Mouse (Mus musculus): ENCODE measurements around the gene Col7a1. TPM values are rescaled to one million over a fixed set of nuclear protein-coding genes. Genes with fewer than 3 reads are reported as not detected.

Col7a1 gene
- polyA plus RNA-seq, 1 experiment, result 8.4 TPM

DNA sequence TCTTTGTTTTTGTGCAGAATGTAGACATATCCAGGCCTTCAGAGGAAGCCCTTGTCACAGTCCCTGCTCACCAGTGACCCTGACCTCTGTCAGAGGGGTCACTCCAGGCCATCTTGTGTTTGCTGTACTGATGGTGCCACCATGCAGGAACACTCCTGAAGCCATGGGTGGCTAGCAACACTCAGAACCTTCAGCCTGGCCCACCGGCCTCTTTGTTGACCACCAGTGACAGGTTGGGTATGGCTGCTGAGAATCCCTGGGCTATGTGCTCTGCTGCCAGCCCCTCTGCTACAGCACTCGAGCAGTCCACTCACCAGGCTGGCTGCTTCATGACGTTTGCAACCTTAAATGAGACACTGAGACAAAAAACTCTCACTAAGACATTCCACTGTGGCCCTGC is 76.9 kb downstream of the Col7a1 start:
- TF ChIP-seq POLR2AphosphoS2 (IDR thresholded peaks at IDR 0.05; ENCODE audit: insufficient read length, low read depth) (no peak), MYOD1 (IDR thresholded peaks at IDR 0.05; ENCODE audit: control insufficient read depth in 1 of 3, insufficient read length in 2 of 3, low read depth in 2 of 3) (no peak), MYOG (IDR thresholded peaks at IDR 0.05; ENCODE audit: control insufficient read depth in 1 of 3, insufficient read depth in 1 of 3, insufficient read length in 2 of 3, low read depth in 2 of 3) (no peak), USF1 (IDR thresholded peaks at IDR 0.05; ENCODE audit: low read depth) (no peak), MAX (IDR thresholded peaks at IDR 0.05; ENCODE audit: low read depth) (no peak), POLR2A (IDR thresholded peaks at IDR 0.05; ENCODE audit: insufficient read length, low read depth) (no peak), CEBPB (IDR thresholded peaks at IDR 0.05; ENCODE audit: insufficient read depth, poor library complexity, severe bottlenecking) (no peak), E2F4 (IDR thresholded peaks at IDR 0.05; ENCODE audit: insufficient read depth) (no peak), SRF (IDR thresholded peaks at IDR 0.05; ENCODE audit: control insufficient read depth, insufficient read length, low read depth) (no peak), TCF12 (IDR thresholded peaks at IDR 0.05; ENCODE audit: insufficient read depth, poor library complexity, severe bottlenecking) (no peak), TCF3 (IDR thresholded peaks at IDR 0.05; ENCODE audit: insufficient read length, low read depth) (no peak), REST (IDR thresholded peaks at IDR 0.05; ENCODE audit: insufficient read depth, insufficient read length) (no peak)
- Histone ChIP-seq H3K4me3 (no peak overlapping the region), H3K4me2 (ENCODE audit: low read depth) (no peak overlapping the region), H3K79me2 (ENCODE audit: control insufficient read depth, insufficient read depth) (no peaks in the 10 kb centered on the region), H3K27me3 (ENCODE audit: control insufficient read depth, insufficient read depth, insufficient read length) (no peaks in the 10 kb centered on the region), H3K36me3 (ENCODE audit: control insufficient read depth, insufficient read depth) (no peaks in the 10 kb centered on the region), H3ac (ENCODE audit: control insufficient read depth, insufficient read length) (no peak overlapping the region)

DNA sequence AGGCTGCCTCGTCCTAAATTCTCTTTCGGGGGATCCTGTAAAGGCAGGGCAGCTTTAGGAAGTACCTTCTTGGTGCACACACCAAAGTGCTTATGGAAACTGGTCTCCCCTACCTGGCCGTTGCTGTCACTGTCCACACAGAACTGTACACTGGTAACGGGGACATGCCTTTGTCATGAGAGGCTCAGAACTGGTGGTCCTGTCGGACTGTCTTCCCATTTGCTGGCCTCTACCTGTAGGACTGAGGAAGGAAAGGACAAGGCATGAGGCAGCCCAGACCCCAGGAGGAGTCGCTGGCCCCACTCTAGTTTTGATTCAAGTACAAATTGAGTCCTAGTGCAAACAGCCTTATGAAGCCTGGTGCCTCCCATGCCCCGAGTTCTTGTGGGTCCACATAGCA is 77.6 kb downstream of the Col7a1 start:
- no peaks in the 10 kb centered on the region for H3K79me2 ChIP-seq (ENCODE audit: control insufficient read depth, insufficient read depth)
- H3K27me3 ChIP-seq (ENCODE audit: control insufficient read depth, insufficient read depth, insufficient read length), result no peaks in the 10 kb centered on the region
- no peaks in the 10 kb centered on the region for H3K36me3 ChIP-seq (ENCODE audit: control insufficient read depth, insufficient read depth)
- no peak for TF ChIP-seq E2F4 (IDR thresholded peaks at IDR 0.05; ENCODE audit: insufficient read depth)
- H3K4me3 ChIP-seq, result no peak overlapping the region
- no peak overlapping the region for H3K4me2 ChIP-seq (ENCODE audit: low read depth)
- no peak overlapping the region for H3ac ChIP-seq (ENCODE audit: control insufficient read depth, insufficient read length)

DNA sequence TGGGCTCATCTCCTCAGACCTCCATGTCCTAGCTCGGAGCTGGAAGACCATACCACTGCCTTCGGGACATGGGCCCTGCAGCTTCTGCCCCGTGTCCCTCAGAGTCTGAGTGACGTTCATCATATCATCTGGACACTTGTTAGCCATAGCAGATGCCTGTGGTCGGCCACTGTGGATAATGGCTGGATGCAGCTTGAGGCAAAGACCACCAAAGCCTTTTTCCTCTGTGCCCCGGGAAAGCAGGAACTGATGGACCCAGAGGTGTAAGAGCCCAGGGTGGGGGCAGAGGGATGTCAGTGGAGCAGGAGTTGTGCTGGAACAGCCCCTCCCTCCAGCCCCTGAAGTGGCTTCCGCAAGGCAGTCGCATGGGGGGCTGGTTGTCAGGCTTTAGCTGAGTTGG is 78.3 kb downstream of the Col7a1 start:
- Histone ChIP-seq H3K79me2 (ENCODE audit: control insufficient read depth, insufficient read depth) (no peaks in the 10 kb centered on the region), H3K27me3 (ENCODE audit: control insufficient read depth, insufficient read depth, insufficient read length) (no peaks in the 10 kb centered on the region), H3K36me3 (ENCODE audit: control insufficient read depth, insufficient read depth) (no peaks in the 10 kb centered on the region), H3K4me2 (ENCODE audit: low read depth) (no peak overlapping the region), H3ac (ENCODE audit: control insufficient read depth, insufficient read length) (no peak overlapping the region), H3K4me3 (no peak overlapping the region)
- TF ChIP-seq TCF12 (IDR thresholded peaks at IDR 0.05; ENCODE audit: insufficient read depth, poor library complexity, severe bottlenecking) (no peak), MYOD1 (IDR thresholded peaks at IDR 0.05; ENCODE audit: control insufficient read depth in 1 of 3, insufficient read length in 2 of 3, low read depth in 2 of 3) (no peak), REST (IDR thresholded peaks at IDR 0.05; ENCODE audit: insufficient read depth, insufficient read length) (no peak), POLR2A (IDR thresholded peaks at IDR 0.05; ENCODE audit: insufficient read length, low read depth) (no peak), TCF3 (IDR thresholded peaks at IDR 0.05; ENCODE audit: insufficient read length, low read depth) (no peak), MYOG (IDR thresholded peaks at IDR 0.05; ENCODE audit: control insufficient read depth in 1 of 3, insufficient read depth in 1 of 3, insufficient read length in 2 of 3, low read depth in 2 of 3) (no peak)

DNA sequence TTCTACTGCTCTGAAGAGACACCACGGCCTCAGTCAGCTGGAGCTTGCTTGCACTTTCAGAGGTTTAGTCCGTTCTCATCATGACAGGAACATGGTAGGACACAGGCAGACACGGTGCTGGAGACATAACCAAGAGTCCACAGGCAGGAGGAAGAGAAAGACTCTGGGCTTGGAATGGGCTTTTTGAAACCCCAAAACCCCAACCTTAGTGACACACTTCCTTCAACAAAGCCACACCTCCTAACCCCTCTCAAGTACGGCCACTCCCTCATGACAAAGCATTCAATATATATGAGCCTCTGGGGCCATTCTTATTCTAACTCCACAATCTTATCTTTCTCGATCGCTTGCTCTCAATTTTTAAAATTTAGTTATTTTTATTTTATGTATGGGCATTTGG is 79.0 kb downstream of the Col7a1 start:
- Histone ChIP-seq H3K79me2 (ENCODE audit: control insufficient read depth, insufficient read depth) (no peaks in the 10 kb centered on the region), H3ac (ENCODE audit: control insufficient read depth, insufficient read length) (no peak overlapping the region), H3K36me3 (ENCODE audit: control insufficient read depth, insufficient read depth) (no peaks in the 10 kb centered on the region), H3K27me3 (ENCODE audit: control insufficient read depth, insufficient read depth, insufficient read length) (no peaks in the 10 kb centered on the region), H3K4me3 (no peak overlapping the region), H3K4me2 (ENCODE audit: low read depth) (no peak overlapping the region)
- TF ChIP-seq SRF (IDR thresholded peaks at IDR 0.05; ENCODE audit: control insufficient read depth, insufficient read length, low read depth) (no peak), REST (IDR thresholded peaks at IDR 0.05; ENCODE audit: insufficient read depth, insufficient read length) (no peak), CEBPB (IDR thresholded peaks at IDR 0.05; ENCODE audit: insufficient read depth, poor library complexity, severe bottlenecking) (no peak), MAX (IDR thresholded peaks at IDR 0.05; ENCODE audit: low read depth) (no peak)

Other genes starting within 250 kb of the Col7a1 start
- gene Ip6k2, start 169.8 kb upstream of the Col7a1 start, polyA plus RNA-seq (2012; fragmentation: generic; extraction: Trizol), result 45.5 TPM
- gene Nckipsd, start 145.2 kb upstream of the Col7a1 start, polyA plus RNA-seq (2012; fragmentation: generic; extraction: Trizol), result 5.9 TPM
- gene Celsr3, start 127.3 kb upstream of the Col7a1 start, polyA plus RNA-seq (2012; fragmentation: generic; extraction: Trizol), result 0.65 TPM
- 18.8 TPM for gene Slc26a6, start 100.3 kb upstream of the Col7a1 start, polyA plus RNA-seq (2012; fragmentation: generic; extraction: Trizol)
- gene Tmem89, start 39.0 kb upstream of the Col7a1 start, polyA plus RNA-seq (2012; fragmentation: generic; extraction: Trizol), result not detected
- gene Uqcrc1, start 17.0 kb upstream of the Col7a1 start, polyA plus RNA-seq (2012; fragmentation: generic; extraction: Trizol), result 468 TPM
- 0.17 TPM for gene Ucn2, start 32.4 kb downstream of the Col7a1 start, polyA plus RNA-seq (2012; fragmentation: generic; extraction: Trizol)
- gene Pfkfb4, start 38.2 kb downstream of the Col7a1 start, polyA plus RNA-seq (2012; fragmentation: generic; extraction: Trizol), result 4.4 TPM
- gene Shisa5, start 85.0 kb downstream of the Col7a1 start, polyA plus RNA-seq (2012; fragmentation: generic; extraction: Trizol), result 82.8 TPM
- 10.0 TPM for gene Trex1, start 106.1 kb downstream of the Col7a1 start, polyA plus RNA-seq (2012; fragmentation: generic; extraction: Trizol)
- 9.6 TPM for gene Atrip, start 120.5 kb downstream of the Col7a1 start, polyA plus RNA-seq (2012; fragmentation: generic; extraction: Trizol)
- gene Ccdc51, start 128.9 kb downstream of the Col7a1 start, polyA plus RNA-seq (2012; fragmentation: generic; extraction: Trizol), result 13.8 TPM
- 271 TPM for gene Tma7, start 129.0 kb downstream of the Col7a1 start, polyA plus RNA-seq (2012; fragmentation: generic; extraction: Trizol)
- gene Plxnb1, start 141.8 kb downstream of the Col7a1 start, polyA plus RNA-seq (2012; fragmentation: generic; extraction: Trizol), result 6.1 TPM
- not detected for gene Fbxw21, start 208.5 kb downstream of the Col7a1 start, polyA plus RNA-seq (2012; fragmentation: generic; extraction: Trizol)
- not detected for gene Fbxw13, start 242.4 kb downstream of the Col7a1 start, polyA plus RNA-seq (2012; fragmentation: generic; extraction: Trizol)